Mouse (Mus musculus) limb, embryonic 12.5 days (tissue): Measurements from ENCODE around the gene Anp32a. TPM values are rescaled to one million over a fixed set of nuclear protein-coding genes. Genes with fewer than 3 reads are reported as not detected.

Source experiments
- ATAC-seq: fragments of 200-750 bp; cut with Nextera tagmentation; 2 replicates; pipeline ENCODE4 v1.8.0; 2017; ENCODE audit warnings: low read depth, moderate TSS enrichment; ENCODE audit not compliant: insufficient number of reproducible peaks, insufficient read depth, low FRiP score, low TSS enrichment
- H3K27ac ChIP-seq: fragments of 300-500 bp; sonication (generic); 2 replicates; pipeline ENCODE4 v1.5.1; 2016; ENCODE audit warnings: mild to moderate bottlenecking, moderate library complexity
- H3K27me3 ChIP-seq: fragments of 300-500 bp; sonication (generic); 2 replicates; pipeline ENCODE4 v1.6.1; 2016; ENCODE audit warnings: mild to moderate bottlenecking, moderate library complexity
- H3K36me3 ChIP-seq: fragments of 300-500 bp; sonication (generic); 2 replicates; pipeline ENCODE4 v1.6.1; 2016; ENCODE audit warnings: mild to moderate bottlenecking, moderate library complexity
- H3K4me1 ChIP-seq: fragments of 300-500 bp; sonication (generic); replicated peaks from 2 replicates; pipeline ENCODE4 v1.6.1; 2016
- H3K4me2 ChIP-seq: fragments of 300-500 bp; sonication (generic); 2 replicates; pipeline ENCODE4 v1.6.1; 2016; ENCODE audit warnings: mild to moderate bottlenecking, moderate library complexity
- H3K4me3 ChIP-seq: fragments of 300-500 bp; sonication (generic); replicated peaks from 2 replicates; pipeline ENCODE4 v1.5.1; 2016; ENCODE audit warnings: mild to moderate bottlenecking
- H3K9ac ChIP-seq: fragments of 300-500 bp; sonication (generic); replicated peaks from 2 replicates; pipeline ENCODE4 v1.6.1; 2016; ENCODE audit warnings: mild to moderate bottlenecking, moderate library complexity
- H3K9me3 ChIP-seq: fragments of 300-500 bp; sonication (generic); 2 replicates; pipeline ENCODE4 v1.6.1; 2016; ENCODE audit warnings: mild to moderate bottlenecking, moderate library complexity
- WGBS: fragments of 180-500 bp; shearing (Covaris S2); methylation state at CpG from one replicate; pipeline ENCODE4 v1.1.7; 2016; 5-methylcytosine and 5-hydroxymethylcytosine counted together
- polyA plus RNA-seq: library from polyadenylated mRNA; unstranded; fragments of >200 nt; fragmentation: Nextera tagmentation; extraction: Ambion mirVana; gene quantifications from 2 replicates; pipeline ENCODE4 v1.2.1, GENCODE M21; 2016

The Anp32a gene
- polyA plus RNA-seq, 1 experiment from 2014 or later: 231 TPM

- 54% methylated on average over 10 of the region's 10 CpGs for WGBS
- Histone ChIP-seq H3K4me2 (peak overlapping the region; percentile 53), H3K9me3 (no peaks in the 10 kb centered on the region), H3K27me3 (no peaks in the 10 kb centered on the region), H3K4me3 (peak overlapping the region; percentile 27; the same call in 1 of the 2 replicates), H3K36me3 (no peaks in the 10 kb centered on the region), H3K9ac (0 out of 2 replicates have a peak overlapping the region, but pooled peaks have one; percentile 40), H3K27ac (no peak overlapping the region), H3K4me1 (peaks cover 15% of the 10 kb centered on the region)
- 0 out of 2 replicates have a peak, but pooled peaks have one; percentile 8 for ATAC-seq
These were observed 79.3 kb downstream of the Anp32a start for GRCm38 (mm10) chr9:62420261-62420917.

GRCm38 (mm10) chr9:62421027-62421426 is 79.9 kb downstream of the Anp32a start:
- H3K4me1 ChIP-seq: peaks cover 14% of the 10 kb centered on the region
- no peaks in the 10 kb centered on the region for H3K36me3 ChIP-seq
- H3K9ac ChIP-seq: peak overlapping the region; percentile 40
- WGBS: 5% methylated on average over 13 of the region's 13 CpGs
- no peak overlapping the region for H3K27ac ChIP-seq
- no peaks in the 10 kb centered on the region for H3K27me3 ChIP-seq
- peak overlapping the region; percentile 27 for H3K4me3 ChIP-seq
- peak; percentile 56; the same call in 1 of the 2 replicates for ATAC-seq
- peak overlapping the region; percentile 53 for H3K4me2 ChIP-seq
- H3K9me3 ChIP-seq: no peaks in the 10 kb centered on the region

- 97% methylated on average over 6 of the region's 6 CpGs for WGBS
- H3K9ac ChIP-seq: no peak overlapping the region
- H3K9me3 ChIP-seq: no peaks in the 10 kb centered on the region
- H3K27me3 ChIP-seq: no peaks in the 10 kb centered on the region
- no peaks in the 10 kb centered on the region for H3K36me3 ChIP-seq
- H3K4me2 ChIP-seq: no peak overlapping the region
- H3K27ac ChIP-seq: no peak overlapping the region
- no peak for ATAC-seq
- H3K4me1 ChIP-seq: peaks cover 10% of the 10 kb centered on the region
- H3K4me3 ChIP-seq: no peak overlapping the region
These were observed 80.8 kb downstream of the Anp32a start for GRCm38 (mm10) chr9:62421911-62422310.

GRCm38 (mm10) chr9:62422926-62423325 is 81.8 kb downstream of the Anp32a start:
- Histone ChIP-seq H3K9me3 (no peaks in the 10 kb centered on the region), H3K36me3 (no peaks in the 10 kb centered on the region), H3K27me3 (no peaks in the 10 kb centered on the region), H3K27ac (no peak overlapping the region), H3K4me3 (no peak overlapping the region), H3K4me1 (peaks cover 10% of the 10 kb centered on the region), H3K9ac (no peak overlapping the region), H3K4me2 (no peak overlapping the region)
- no peak for ATAC-seq
- 80% methylated on average over 10 of the region's 10 CpGs for WGBS

- Histone ChIP-seq H3K27me3 (no peaks in the 10 kb centered on the region), H3K9me3 (no peaks in the 10 kb centered on the region), H3K27ac (no peak overlapping the region), H3K9ac (no peak overlapping the region), H3K4me2 (no peak overlapping the region), H3K36me3 (no peaks in the 10 kb centered on the region), H3K4me1 (peaks cover 10% of the 10 kb centered on the region), H3K4me3 (no peak overlapping the region)
- WGBS: 95% methylated on average over 10 of the region's 10 CpGs
- ATAC-seq: no peak
These were observed 82.8 kb downstream of the Anp32a start for GRCm38 (mm10) chr9:62423871-62424270.

- H3K4me2 ChIP-seq: no peak overlapping the region
- WGBS: 43% methylated on average over 5 of the region's 5 CpGs
- peaks cover 10% of the 10 kb centered on the region for H3K4me1 ChIP-seq
- no peaks in the 10 kb centered on the region for H3K27me3 ChIP-seq
- no peaks in the 10 kb centered on the region for H3K36me3 ChIP-seq
- H3K27ac ChIP-seq: no peak overlapping the region
- no peak overlapping the region for H3K9ac ChIP-seq
- H3K9me3 ChIP-seq: no peaks in the 10 kb centered on the region
- no peak for ATAC-seq
- no peak overlapping the region for H3K4me3 ChIP-seq
These were observed 84.2 kb downstream of the Anp32a start for GRCm38 (mm10) chr9:62425265-62425664.

GRCm38 (mm10) chr9:62426021-62426420 is 84.9 kb downstream of the Anp32a start:
- Histone ChIP-seq H3K9ac (no peak overlapping the region), H3K4me2 (no peak overlapping the region), H3K36me3 (no peaks in the 10 kb centered on the region; the same call in 1 of the 2 replicates), H3K4me3 (no peak overlapping the region), H3K4me1 (peaks cover 6% of the 10 kb centered on the region), H3K27me3 (no peaks in the 10 kb centered on the region), H3K9me3 (no peaks in the 10 kb centered on the region), H3K27ac (no peak overlapping the region)
- WGBS: 90% methylated on average over 19 of the region's 19 CpGs
- no peak for ATAC-seq

GRCm38 (mm10) chr9:62426531-62426930 is 85.4 kb downstream of the Anp32a start:
- WGBS: 87% methylated on average over 6 of the region's 6 CpGs

GRCm38 (mm10) chr9:62427010-62427409 is 85.9 kb downstream of the Anp32a start:
- Histone ChIP-seq H3K9ac (no peak overlapping the region), H3K9me3 (no peaks in the 10 kb centered on the region), H3K27ac (no peak overlapping the region), H3K4me2 (no peak overlapping the region), H3K4me3 (no peak overlapping the region), H3K4me1 (no peaks in the 10 kb centered on the region), H3K36me3 (no peaks in the 10 kb centered on the region; the same call in 1 of the 2 replicates), H3K27me3 (no peaks in the 10 kb centered on the region)
- 87% methylated on average over 8 of the region's 8 CpGs for WGBS
- ATAC-seq: no peak

More at GRCm38 (mm10) chr9:62426531-62426930, 85.4 kb downstream of the Anp32a start:
- Histone ChIP-seq H3K36me3 (no peaks in the 10 kb centered on the region; the same call in 1 of the 2 replicates), H3K9me3 (no peaks in the 10 kb centered on the region), H3K4me1 (peaks cover under 1% of the 10 kb centered on the region; the same call in 1 of the 2 replicates), H3K27ac (no peak overlapping the region), H3K27me3 (no peaks in the 10 kb centered on the region), H3K9ac (no peak overlapping the region), H3K4me3 (no peak overlapping the region), H3K4me2 (no peak overlapping the region)
- no peak for ATAC-seq

Other genes with a start within 250 kb of the Anp32a start
- 27.9 and 32.6 TPM in 2 replicates for gene Glce, start 218.6 kb upstream of the Anp32a start, polyA plus RNA-seq
- gene Spesp1, start 59.1 kb upstream of the Anp32a start, polyA plus RNA-seq: not detected in 2 replicates
- gene Coro2b, start 195.8 kb downstream of the Anp32a start, polyA plus RNA-seq: 7.6 and 8.0 TPM in 2 replicates